Mouse (Mus musculus): Measurements from ENCODE around the gene Wdr3. TPM values are rescaled to one million over a fixed set of nuclear protein-coding genes. Genes with fewer than 3 reads are reported as not detected.

Wdr3 gene
- polyA plus RNA-seq (2015; fragmentation: Nextera tagmentation; extraction: Ambion mirVana), result 17.5 TPM in 2 replicates

GRCm38 (mm10) chr3:100162315-100163105 is at the start of gene Wdr3, which contains the start of gene Gdap2:
Gene Wdr3 (minus strand): TSS chr3:100162407.
Gene Gdap2 (plus strand): TSS chr3:100162381.

Other genes starting within 250 kb of the Wdr3 start
- gene Gdap2, start within 50 bp of the Wdr3 start, polyA plus RNA-seq (2015; fragmentation: Nextera tagmentation; extraction: Ambion mirVana), result 28.5 and 31.1 TPM in 2 replicates

Data from neural tube, postnatal 0 days (tissue).